Mouse (Mus musculus) embryonic fibroblast, embryonic 13.5 days (primary cell): ENCODE results near the gene Fam196b.

Experiments
- CTCF ChIP-seq: IDR thresholded peaks from 2 replicates; pipeline ENCODE4 v1.5.1; 2011; ENCODE audit warnings: mild to moderate bottlenecking, control low read depth, low read length, moderate library complexity, borderline replicate concordance; ENCODE audit not compliant: insufficient read depth
- POLR2A ChIP-seq: IDR thresholded peaks from 2 replicates; pipeline ENCODE4 v1.6.1; 2011; ENCODE audit warnings: low read depth, mild to moderate bottlenecking, control low read depth, low read length, moderate library complexity

DNA sequence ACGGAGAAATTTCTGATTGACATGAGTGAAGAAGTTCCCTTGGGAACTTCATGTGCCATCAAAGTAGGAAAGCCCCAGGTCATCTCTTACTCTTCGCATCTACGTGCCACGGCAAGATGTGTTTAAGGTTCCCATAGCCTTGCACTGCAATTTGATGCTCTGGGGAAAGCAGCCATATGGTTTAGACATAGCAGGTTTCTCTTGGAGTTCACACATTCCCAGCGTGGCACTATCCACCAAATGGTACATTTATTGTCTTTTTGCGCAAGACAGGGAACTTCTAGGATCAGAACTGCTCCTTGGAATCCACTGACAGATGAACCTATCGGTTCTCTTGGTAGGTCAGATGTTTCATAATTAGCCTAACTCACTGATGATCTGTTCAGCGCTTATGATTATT, 86.7 kb downstream of the Fam196b start:
- TF ChIP-seq POLR2A (no peak), CTCF (no peak)
